Comparison of ENCODE assay signal across 18 mouse cellular contexts in the genomic region with DNA sequence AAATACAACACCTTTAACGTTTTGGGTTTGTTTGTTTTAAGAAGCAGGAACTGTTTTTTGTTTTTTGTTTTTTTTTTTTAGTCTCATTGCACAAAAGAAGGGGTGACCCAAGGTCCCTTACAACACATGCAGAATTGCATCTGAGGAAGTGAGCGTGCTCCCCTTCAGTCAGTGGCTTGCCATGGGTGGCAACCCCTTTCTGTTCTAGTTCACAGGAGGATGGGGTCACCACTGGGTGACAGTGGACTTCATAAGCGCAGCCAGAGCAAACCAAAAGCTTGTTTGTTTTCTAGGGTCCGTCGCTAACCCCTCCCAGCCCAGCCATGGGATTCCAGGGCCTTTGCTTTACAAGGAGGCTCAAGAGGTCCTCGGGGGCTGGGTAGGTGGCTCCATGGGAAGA. TPM values are rescaled to one million over a fixed set of nuclear protein-coding genes. Genes with fewer than 3 reads are reported as not detected.
"Had no signal": no experiment of that assay in that cellular context is flagged by ENCODE, and none has a peak within 500 bp of the region (broad histone marks: within the 10 kb centered on the region; RNA-seq: fewer than 3 reads in every experiment).

No protein-coding gene starts in this region.

- H3K36me3 ChIP-seq: liver, embryonic 13.5 days; midbrain, embryonic 12.5 days; midbrain, embryonic 15.5 days had no signal

- ATAC-seq: intestine, postnatal 0 days; lung, postnatal 0 days; midbrain, embryonic 15.5 days had no signal

- DNase-seq: kidney, adult 2 months; kidney, postnatal 36 days; layer of hippocampus, postnatal 36 days; liver, embryonic 13.5 days; lung, embryonic 14.5 days; right cerebral cortex, postnatal 4 days; thymus, adult 2 months; thymus, postnatal 14 days; thymus, postnatal 4 days had no signal

- H3K9me3 ChIP-seq: liver, embryonic 13.5 days; midbrain, embryonic 12.5 days; midbrain, embryonic 15.5 days had no signal

- H3K4me2 ChIP-seq: liver, embryonic 13.5 days; lung, embryonic 14.5 days; midbrain, embryonic 12.5 days; midbrain, embryonic 15.5 days had no signal

- H3K27me3 ChIP-seq: liver, embryonic 13.5 days; midbrain, embryonic 12.5 days; midbrain, embryonic 15.5 days had no signal

- H3K9ac ChIP-seq: liver, embryonic 13.5 days; lung, embryonic 14.5 days; midbrain, embryonic 12.5 days; midbrain, embryonic 15.5 days had no signal

- H3K4me3 ChIP-seq: left cerebral cortex, adult 2 months; liver, embryonic 13.5 days; midbrain, embryonic 12.5 days; midbrain, embryonic 15.5 days had no signal

- H3K27ac ChIP-seq: kidney, postnatal 0 days; left cerebral cortex, adult 2 months; liver, embryonic 13.5 days; macrophage; midbrain, embryonic 12.5 days; midbrain, embryonic 15.5 days; stomach, postnatal 0 days had no signal

RNA-seq across cellular contexts. Expression of gene Cd247, which starts 56.9 kb away (rescaled TPM):
- total RNA-seq: layer of hippocampus, postnatal 36 days; left cerebral cortex, adult 2 months; left cerebral cortex, postnatal 10 days had no signal
